Mouse (Mus musculus): ENCODE results near the gene Hist1h3g.

Gene Hist1h3g

DNA sequence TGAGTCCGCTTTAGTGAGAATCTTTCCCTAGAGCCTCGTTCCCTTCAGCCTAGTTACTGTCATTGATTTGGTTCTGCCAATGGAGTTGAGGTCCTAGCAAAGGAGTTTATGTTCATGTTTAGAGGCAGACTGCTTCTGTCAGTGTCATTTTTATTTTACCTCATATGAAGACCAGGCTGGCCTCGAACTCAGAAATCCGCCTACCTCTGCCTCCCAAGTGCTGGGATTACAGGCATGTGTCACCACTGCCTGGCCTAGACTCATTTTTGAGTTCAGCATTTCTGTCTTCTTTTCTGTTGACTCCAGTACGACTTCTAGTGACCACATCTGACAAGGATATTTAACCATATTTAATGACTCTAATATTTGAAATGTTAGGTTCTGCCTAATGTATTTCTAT is 19.9 kb upstream of the Hist1h3g start:
- DNase-seq (ENCODE audit: low read depth, low spot score): peak; percentile 20

GRCm38 (mm10) chr13:23515826-23516620 is 19.2 kb upstream of the Hist1h3g start:
- peak; percentile 44 for DNase-seq (ENCODE audit: low read depth, low spot score)

GRCm38 (mm10) chr13:23516822-23517602 is 18.2 kb upstream of the Hist1h3g start:
- peak; percentile 79 for DNase-seq (ENCODE audit: low read depth, low spot score)

DNA sequence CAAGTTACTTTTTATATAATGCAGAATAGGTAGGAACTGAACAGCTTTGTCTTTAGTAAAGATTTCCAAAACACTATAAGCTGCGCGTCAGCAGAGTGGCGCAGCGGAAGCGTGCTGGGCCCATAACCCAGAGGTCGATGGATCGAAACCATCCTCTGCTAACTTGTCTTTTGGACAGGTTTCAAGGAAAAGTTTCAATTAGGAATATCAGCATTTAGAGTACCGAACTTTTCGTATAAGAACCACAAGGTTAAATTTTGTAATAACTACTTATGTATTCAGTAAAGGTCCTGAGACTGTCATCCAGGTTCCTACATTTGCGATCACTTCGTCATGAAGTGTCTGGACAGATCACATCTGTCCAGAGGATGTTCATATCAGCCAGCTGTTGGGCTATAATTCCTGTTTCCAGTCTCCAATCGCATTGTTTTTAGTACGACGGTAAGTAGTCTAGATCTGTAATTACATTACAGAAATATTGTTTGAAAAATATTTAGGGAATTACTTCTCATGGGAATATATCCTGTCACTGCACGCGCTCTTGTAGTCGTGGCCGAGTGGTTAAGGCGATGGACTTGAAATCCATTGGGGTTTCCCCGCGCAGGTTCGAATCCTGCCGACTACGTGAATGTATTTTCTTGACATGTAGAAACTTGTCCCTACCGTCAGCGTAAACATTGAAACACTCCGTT is 17.5 kb upstream of the Hist1h3g start:
- DNase-seq (ENCODE audit: low read depth, low spot score): peak; percentile 91

DNA sequence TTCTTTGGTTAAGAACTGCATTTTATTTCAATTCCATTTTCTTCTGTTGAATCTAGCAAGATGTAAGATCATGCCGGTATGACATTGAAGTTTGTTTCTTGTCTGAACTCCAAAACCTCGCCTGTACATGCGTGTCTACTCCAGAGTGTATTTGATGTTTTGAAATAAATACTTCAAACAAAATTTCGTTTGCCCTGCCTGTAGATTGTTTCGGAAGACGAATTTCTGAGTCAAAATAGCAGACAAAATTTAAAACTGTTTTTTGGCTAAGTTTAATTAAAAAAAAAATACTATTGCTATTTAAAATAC is 17.0 kb upstream of the Hist1h3g start:
- no peak for DNase-seq (ENCODE audit: low read depth, low spot score)

DNA sequence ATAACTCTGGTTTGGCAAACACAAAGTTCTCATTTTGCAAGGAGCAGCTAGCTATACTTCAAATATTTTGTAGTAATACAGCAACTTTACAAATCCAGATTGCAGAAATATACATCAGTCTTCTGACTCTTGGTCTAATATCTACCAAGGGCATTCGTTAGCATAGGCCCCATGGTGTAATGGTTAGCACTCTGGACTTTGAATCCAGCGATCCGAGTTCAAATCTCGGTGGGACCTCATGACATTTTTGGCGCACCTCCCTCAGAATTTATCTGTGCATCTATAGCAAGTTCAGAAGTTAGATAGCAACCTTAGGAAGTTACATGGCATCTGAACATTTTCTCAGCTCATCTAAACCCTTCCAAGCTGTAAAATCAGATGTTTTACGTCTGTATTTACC is 16.3 kb upstream of the Hist1h3g start:
- DNase-seq (ENCODE audit: low read depth, low spot score): peak; percentile 92

DNA sequence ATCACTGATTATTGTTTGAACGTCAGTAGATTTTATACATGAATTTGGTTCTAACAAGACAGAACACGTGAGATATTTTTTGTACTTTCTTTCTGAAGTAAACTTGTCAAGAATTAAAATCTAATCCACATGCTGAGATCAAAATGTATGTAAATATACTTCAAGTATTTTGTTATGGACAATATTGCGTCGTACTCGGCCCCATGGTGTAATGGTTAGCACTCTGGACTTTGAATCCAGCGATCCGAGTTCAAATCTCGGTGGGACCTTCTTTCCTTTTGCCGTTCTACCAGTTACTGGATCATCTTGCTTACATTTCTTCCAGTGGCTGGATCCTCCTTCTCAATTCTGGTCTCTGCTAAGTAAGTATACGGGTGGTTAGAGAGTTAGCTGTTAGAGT is 15.8 kb upstream of the Hist1h3g start:
- DNase-seq (ENCODE audit: low read depth, low spot score): peak; percentile 92

DNA sequence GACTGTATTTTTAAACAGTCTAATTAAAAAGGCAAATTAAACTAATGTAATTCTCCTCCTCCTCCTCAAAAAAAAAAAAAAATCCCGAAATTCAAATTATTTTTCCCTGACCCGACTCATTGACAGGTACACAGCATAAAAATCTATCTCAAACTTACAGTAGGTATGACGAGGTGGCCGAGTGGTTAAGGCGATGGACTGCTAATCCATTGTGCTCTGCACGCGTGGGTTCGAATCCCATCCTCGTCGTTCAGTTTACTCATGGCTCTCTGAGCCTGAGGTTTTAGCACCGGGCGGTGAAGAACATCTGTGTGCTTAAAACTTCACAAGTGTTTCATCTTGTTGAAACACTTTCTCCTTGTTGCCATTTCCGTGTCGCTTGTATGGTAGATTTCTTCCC is 13.5 kb upstream of the Hist1h3g start:
- peak; percentile 87 for DNase-seq (ENCODE audit: low read depth, low spot score)

GRCm38 (mm10) chr13:23523976-23524375 is 11.2 kb upstream of the Hist1h3g start:
- no peak for DNase-seq (ENCODE audit: low read depth, low spot score)

- DNase-seq (ENCODE audit: low read depth, low spot score): peak; percentile 93
Measured at GRCm38 (mm10) chr13:23524654-23525053, 10.6 kb upstream of the Hist1h3g start.

DNA sequence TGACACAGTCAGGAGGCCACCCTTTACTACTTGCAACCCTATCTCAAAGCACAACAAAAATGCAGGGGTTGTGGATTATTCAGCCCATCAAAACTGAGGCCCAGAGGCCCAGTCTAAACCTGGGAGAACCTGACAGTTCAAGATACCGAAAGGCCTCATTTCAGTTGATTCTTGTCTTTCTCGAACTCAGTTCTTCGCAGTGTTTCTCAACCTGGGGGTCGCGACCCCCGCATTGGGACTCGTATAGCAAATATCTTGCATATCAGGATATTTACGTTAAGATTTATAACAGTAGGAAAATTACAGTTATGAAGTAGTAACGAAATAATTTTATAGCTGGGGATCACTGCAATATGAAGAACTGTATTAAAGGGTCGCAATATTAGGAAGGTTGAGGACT is 9.3 kb upstream of the Hist1h3g start:
- DNase-seq (ENCODE audit: low read depth, low spot score): no peak

DNA sequence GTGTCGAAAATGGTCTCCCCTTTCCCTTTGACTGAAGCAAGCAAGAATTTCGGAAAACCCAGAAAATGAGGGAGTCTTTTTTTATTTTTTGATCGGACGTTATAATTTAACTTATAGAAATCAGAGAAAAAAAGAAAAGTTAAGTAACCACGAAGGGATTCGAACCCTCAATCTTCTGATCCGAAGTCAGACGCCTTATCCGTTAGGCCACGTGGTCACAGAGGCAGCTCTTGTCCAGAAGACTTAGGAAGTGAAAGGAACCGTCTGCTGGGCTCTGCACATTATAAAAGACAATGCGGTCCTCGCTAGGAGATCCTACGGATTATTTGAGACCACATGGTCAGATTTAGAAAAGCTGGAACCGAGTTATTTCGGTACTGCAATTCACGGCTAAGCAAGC is 8.9 kb upstream of the Hist1h3g start:
- DNase-seq (ENCODE audit: low read depth, low spot score): peak; percentile 93

GRCm38 (mm10) chr13:23529005-23529404 is 6.2 kb upstream of the Hist1h3g start:
- no peak for DNase-seq (ENCODE audit: low read depth, low spot score)

GRCm38 (mm10) chr13:23529480-23530165 is 5.6 kb upstream of the Hist1h3g start:
- no peak for DNase-seq (ENCODE audit: low read depth, low spot score)

DNA sequence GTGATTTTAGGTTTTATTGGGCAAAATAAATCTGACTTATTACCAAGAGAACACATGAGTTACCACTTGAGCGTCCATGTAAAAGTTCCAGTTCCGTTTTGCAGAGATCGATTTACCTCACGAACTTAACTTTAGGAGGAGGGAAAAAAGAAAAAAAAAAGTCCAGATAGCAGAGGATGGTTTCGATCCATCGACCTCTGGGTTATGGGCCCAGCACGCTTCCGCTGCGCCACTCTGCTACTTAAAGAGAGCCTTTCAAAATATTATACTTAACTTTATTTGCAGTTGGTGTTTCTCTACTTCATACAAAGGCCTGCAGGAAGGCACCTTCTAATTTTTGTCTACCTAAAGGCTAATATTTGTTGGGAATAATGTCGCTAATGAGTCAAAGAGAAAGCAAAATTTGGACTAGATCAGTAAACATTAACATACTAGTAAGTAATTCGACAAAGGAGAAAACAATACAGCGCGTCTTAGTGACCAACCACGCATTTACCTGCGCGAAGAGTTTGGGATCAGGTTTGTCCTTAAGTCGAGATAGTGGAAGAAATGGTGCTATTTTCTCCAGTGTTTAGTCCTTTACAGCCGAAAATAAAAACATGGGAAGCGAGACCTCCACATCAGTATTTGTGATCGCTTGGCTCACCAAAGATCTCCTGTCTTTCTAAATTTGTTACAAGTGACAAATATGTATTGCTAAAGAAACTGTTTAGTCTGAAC is 4.9 kb upstream of the Hist1h3g start:
- peak; percentile 75 for DNase-seq (ENCODE audit: low read depth, low spot score)

DNA sequence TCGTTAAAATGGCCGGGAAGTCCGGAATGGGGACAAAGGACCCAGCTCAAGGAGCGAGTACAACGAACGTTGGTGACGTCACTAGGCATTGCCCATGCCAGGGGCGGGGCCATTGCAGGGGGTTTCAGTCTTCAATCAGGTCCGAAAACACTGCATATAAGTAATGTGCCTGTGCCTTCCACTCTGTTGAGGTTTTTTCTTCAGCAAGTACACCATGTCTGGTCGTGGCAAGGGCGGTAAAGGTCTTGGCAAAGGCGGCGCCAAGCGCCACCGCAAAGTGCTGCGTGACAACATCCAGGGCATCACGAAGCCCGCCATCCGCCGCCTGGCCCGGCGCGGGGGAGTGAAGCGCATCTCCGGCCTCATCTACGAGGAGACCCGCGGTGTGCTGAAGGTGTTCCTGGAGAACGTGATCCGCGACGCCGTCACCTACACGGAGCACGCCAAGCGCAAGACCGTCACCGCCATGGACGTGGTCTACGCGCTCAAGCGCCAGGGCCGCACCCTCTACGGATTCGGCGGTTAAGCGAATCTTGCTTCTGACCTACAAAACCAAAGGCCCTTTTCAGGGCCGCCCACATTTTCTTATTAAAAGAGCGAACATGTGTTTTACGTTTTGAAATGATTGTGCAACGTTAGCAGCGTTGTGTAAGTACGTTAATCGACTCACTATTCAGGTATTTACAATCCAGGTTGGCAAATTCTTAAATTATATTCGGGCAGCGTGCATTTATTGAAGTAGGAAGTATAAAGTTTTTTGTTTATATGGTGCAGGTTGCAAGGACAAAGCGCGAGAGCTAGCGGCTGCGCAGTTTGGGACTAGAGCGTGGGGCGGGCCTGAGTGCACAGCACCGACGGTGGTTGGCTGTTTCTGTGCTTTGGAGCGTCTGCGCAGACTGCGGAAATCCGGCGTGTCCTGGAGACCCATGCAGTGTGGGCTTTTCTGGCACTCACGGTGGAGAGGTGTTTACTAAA is 4.0 kb upstream of the Hist1h3g start, which contains the start of gene Hist1h4h:
Gene Hist1h4h (plus strand): TSS at position 150 of the 975 bp plus-strand sequence.
- DNase-seq (ENCODE audit: low read depth, low spot score): peak; percentile 95

DNA sequence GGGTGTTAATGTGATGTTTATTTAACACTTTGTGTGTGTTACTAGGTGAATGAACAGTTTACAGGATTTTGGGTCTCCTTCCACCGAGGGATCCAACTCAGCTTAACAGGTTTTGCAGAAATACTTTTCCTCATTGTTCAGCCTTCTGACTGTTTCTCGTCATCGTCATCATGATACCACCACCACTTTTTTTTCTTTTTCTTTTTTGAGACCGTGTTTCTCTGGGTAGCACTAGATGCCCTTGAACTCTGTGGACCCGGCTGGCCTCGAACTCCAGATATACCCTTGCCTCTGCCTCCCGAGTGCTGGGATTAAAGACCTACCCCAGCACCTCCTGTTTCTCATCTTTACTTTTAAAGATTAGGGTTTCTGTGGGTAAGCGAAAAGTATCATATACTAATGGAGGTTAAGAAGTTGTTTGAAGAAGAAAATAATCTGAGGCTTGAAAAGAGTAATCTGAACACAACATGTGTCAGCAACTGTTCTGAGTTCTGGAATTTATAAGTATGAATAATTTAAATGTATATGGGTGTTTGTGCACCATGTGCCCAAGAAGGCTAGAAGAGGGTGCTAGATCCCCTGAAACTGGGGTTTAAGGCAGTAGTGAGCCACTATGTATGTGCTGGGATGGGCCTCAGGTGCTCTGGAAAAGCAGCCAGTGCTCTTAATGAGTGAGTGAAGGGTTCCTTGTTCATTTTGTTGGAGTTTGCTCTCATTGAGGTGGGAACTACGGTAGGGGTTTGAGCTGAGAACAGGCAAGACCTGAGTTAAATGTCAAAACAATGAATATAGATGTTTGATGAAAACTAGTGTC is 2.8 kb upstream of the Hist1h3g start:
- DNase-seq (ENCODE audit: low read depth, low spot score): peak; percentile 54

DNA sequence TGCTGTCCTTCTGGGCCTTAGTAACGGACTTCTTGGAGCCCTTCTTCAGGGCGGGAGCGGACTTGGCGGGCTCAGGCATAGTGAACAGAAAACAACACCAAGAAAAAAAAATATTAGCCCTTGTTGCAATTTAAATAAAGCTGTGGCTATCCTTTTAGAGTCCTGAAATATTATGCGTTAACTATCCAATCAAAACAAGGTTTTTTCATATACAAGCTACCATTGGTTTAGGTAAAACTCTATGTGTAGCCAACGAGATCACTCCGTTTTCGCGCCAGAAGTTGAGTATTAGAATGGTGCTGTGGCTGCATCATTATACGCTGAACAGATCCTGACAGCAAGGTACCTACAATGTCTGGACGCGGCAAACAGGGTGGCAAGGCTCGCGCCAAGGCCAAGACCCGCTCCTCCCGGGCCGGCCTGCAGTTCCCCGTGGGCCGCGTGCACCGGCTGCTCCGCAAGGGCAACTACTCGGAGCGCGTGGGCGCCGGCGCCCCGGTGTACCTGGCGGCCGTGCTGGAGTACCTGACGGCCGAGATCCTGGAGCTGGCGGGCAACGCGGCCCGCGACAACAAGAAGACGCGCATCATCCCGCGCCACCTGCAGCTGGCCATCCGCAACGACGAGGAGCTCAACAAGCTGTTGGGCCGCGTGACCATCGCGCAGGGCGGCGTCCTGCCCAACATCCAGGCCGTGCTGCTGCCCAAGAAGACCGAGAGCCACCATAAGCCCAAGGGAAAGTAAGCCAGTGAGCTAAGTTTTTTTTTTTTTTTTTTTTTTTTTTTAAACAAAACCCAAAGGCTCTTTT is 1.5 kb upstream of the Hist1h3g start, which contains the start of gene Hist1h2af:
Gene Hist1h2af (plus strand): TSS at position 347 of the 808 bp plus-strand sequence.
- peak; percentile 97 for DNase-seq (ENCODE audit: low read depth, low spot score)
